Mouse (Mus musculus) right cerebral cortex, postnatal 36 days (tissue): ENCODE data around the gene Borcs7.
A peak's percentile ranks its signal among the peaks of the same experiment; 100 is the strongest.

Experiments used
- DNase-seq, 2 experiments: peaks; one replicate each; pipeline ENCODE4 v3.0.0; 2022; ENCODE audit warnings: low spot score in 2 of 2, mixed read lengths in 1 of 2

The Borcs7 gene

GRCm38 (mm10) chr19:46689460-46690372 is at the start of gene Borcs7:
Gene Borcs7, plus strand, starts transcription at chr19:46689906.
- peak; percentile 89 for DNase-seq

DNA sequence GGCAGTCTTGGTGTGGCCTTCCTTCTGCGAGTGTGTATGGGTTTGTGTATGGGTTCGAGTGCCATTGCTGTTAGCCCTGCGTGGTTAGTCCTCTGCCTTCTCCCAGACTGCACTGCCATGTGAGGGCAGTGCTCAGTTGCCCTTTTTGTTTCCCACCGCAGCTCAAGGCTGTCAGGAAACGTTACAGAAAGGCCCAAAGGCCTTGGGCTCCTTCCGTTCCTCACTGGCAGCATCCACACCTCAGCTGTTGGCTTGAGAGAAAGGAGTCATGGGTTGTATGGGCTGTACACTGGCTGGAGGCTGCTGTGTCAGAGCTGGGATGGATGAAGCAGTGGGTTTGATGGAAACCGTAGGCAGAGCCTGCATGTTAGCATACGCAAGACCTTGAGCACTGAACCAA is 48.9 kb upstream of the Borcs7 start:
- DNase-seq: no peak

DNA sequence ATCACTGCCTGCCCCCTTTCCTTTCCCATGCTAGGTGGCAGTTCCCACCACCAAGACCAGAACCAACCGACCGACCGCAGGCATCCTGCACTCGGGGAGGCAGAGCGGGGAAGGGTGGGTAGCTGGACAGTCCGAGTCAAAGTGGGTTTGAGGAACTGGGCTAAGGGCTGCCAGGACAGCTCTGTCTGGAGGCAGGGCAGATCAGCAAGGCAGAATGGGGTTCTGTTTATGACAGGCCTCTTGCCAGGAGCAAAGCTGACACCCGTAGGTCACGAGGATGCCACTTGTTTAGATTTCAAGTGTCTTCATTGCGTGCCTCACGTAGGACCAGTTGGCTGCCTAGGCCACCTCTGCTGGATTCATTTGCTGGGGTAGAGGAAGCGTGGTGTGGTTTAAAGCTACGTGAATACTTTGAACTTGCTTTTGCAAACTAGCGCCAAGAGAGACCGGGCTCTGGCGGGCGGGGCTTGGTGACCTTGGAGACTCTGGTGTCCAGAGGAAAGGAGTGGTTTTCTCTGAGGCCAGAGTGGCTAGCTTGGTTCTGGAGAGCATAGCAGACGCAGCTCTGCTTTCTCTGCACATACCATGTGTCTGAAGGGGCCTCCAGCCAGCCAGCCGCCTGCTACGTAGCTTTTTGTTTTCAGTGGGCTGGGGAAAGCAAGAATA is 48.2 kb upstream of the Borcs7 start:
- no peak for DNase-seq

DNA sequence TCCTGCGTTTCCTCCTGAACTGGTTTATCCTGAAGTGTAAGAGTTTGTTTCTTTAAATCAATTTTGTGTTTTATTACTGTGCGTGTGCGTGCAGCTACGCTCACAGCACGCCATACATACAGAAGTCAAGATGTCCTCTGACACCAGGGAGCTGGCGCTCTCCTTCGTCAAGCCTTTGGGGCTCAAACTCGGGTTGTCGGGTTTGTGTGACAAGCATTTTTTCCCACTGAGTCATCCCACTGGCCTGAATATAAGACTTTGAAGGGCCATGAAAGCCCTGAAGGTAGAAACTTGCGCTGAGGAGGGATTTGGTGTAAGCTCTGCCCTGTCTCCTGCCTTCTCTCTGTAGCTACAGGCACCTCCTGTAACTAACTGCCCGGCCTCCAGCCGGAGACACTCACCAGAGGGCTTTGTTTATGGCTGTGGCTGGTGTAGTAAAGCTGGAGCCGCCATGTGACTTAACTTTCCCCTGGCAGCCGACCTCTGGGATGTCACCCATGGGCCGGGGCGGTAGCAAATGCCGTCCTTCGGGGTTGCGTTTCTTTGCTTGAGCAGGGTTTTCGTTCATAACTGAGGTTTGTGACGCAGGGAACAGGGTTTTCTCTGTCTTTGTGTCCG is 47.5 kb upstream of the Borcs7 start:
- DNase-seq: no peak

DNA sequence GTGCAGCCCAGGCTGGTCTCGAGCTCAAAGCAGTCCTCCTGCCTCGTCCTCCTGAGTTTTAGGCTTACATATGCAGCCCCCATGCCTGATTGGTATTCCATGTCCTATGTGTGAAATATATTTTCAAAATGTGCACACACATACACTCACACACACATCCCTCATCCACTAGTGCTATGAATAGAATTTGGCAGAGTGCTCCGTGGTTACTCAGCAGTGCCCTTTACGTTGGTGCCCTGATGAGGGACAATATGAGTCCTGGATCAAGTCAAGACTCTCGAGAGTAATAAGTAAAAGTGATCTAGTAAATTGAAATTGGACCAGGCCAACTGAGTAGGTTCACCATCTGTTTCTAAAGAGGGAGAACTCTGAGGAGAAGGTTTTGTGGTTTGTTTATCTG is 46.5 kb upstream of the Borcs7 start:
- DNase-seq: no peak

GRCm38 (mm10) chr19:46644343-46644792 is 45.3 kb upstream of the Borcs7 start:
- DNase-seq: no peak

GRCm38 (mm10) chr19:46644793-46645602 is 44.7 kb upstream of the Borcs7 start:
- no peak for DNase-seq

DNA sequence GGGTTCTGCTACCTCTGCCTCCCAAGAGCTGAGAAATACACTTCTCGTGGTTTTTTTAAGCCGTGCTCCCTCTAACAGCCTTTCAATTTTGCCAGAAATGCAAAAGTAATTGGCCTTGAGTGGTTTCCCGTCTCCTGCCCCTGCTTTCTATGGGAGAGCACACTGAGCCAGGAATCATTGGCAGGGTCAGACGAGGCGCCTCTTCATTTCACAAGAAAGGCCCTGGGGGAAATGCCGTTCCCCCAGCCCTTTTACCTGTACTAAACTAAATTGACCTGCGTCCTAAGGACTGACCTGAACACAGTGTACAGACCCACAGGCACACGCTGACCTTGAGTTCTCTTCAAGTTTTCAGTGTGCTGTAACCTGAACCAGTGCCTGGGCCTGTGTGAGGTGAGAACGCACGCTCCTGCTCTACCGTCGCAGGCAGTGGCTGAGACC is 43.6 kb upstream of the Borcs7 start:
- no peak for DNase-seq

DNA sequence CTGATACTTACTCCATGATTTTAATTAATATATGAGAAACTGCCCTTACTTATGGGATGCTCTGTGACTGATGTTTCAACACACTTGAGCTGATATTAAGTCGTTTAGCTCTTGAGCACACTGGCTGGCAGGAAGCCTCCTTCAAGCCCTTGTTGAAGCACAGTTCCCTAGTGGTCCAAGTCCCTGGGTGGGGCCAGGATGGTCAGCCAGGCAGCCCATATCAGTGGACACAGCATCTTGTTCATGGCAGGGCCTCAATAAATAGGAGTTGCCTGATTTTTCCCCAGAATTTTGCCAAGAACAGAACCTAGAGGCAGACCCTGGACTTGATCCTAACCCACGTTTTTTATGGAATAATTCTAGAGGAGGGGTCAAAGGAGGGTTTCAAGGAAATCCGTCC is 42.5 kb upstream of the Borcs7 start:
- no peak for DNase-seq

GRCm38 (mm10) chr19:46647850-46648249 is 41.9 kb upstream of the Borcs7 start:
- DNase-seq: no peak

DNA sequence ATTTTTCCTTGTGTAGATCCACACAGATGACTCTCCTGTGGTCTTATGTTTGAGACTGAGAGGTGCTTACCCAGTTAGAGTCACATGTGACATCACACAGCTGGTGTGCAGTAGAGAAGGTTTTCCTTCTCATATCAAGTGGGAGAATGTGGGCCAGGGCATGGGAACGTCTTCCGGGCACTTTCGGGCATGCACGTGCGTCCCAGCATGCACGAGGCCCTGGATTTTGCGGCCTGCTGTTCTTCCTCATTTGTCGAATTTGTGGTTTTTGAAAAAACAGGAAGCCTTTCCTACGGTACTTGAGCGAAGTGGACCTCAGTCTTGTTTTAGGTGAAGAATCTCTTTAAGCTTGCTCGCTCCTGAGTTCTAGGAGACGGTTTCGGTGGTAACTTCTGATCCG is 41.1 kb upstream of the Borcs7 start:
- DNase-seq: no peak

- DNase-seq: no peak
These were observed 36.5 kb upstream of the Borcs7 start for GRCm38 (mm10) chr19:46653188-46653587.

DNA sequence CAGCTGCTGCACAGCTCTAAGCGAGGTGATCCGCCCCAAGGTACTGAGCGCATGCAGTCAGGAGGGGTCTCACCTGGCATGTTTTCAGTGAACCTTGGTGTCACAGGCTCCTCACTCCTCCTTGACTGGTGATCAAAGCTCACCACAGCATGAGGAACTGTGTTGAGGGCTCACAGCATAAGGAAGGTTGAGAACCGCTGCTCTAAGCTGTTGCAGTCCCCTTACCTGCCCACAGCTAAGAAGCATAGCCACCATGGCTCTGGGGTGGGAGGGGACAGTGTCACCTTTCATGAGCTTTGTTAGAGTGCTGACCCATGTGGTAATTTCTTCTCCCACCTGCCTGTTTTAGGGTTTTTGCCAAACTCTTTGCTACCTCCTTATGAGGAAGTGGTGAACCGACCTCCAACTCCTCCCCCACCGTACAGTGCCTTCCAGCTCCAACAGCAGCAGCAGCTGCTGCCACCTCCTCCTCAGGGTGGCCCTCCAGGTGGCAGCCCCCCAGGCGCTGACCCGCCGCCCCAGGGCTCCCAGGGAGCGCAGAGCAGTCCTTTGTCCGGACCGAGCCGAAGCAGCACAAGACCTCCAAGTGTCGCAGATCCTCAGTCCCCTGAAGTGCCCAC is 36.0 kb upstream of the Borcs7 start:
- no peak for DNase-seq

GRCm38 (mm10) chr19:46655626-46656025 is 34.1 kb upstream of the Borcs7 start:
- no peak for DNase-seq

GRCm38 (mm10) chr19:46656151-46656840 is 33.4 kb upstream of the Borcs7 start:
- DNase-seq: no peak

DNA sequence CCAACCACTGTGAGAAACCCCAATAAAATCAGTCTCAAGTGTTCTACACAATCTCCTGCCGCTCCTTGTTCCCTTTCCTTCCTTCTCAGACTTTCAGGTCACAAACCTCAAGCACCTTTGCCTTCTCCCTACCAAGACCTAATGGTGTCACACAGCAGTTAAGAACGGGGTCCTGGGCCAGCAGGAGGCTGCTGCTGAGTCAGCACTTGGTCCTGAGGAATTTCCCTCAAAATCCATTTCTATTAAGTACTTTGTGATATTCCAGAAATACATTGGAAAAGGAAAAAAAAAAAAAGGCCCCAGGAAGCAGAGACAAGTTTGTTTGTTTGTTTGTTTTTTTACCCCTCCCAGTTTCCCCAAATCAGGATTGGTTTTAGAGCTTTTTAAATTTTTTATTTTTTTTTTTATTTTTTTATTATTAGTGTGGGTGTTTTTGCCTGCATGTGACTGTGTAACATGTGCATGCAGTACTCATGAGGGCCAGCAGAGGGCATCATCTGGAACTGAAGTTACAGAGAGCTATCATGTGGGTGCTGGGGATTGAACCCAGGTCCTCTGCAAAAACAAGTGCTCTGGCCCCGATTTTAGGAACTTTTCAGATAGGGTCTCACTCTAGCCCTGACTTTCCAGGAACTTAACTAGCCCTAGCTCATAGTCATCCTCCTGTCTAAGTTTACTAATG is 32.2 kb upstream of the Borcs7 start:
- no peak for DNase-seq

DNA sequence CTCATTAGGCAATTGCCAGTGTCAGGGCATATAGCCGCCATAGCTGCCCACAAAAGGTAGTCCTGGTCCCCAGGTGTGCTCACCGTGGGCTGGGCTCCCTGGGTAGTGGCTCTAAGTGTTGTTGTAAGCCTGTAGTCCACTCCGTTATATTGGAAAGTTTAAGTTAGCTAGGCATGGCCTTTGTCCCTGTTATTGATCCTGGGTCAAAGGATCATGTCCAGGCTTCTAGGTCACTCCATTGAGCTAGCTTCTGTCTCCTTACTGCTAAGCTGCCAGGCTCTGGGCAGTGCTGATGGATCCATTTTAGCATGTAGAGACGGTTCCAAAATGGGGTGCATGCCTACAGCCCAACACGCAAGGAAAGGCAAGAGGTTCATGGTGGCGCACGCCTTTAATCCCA is 31.4 kb upstream of the Borcs7 start:
- DNase-seq: no peak

GRCm38 (mm10) chr19:46658851-46659250 is 30.9 kb upstream of the Borcs7 start:
- DNase-seq: no peak

- no peak for DNase-seq
These were observed 28.2 kb upstream of the Borcs7 start for GRCm38 (mm10) chr19:46661511-46661910.

- DNase-seq: no peak
These were observed 27.5 kb upstream of the Borcs7 start for GRCm38 (mm10) chr19:46662214-46662613.
